Mouse (Mus musculus): ENCODE data around the gene 1810024B03Rik.

- no peak for TF ChIP-seq CTCF (IDR thresholded peaks at IDR 0.05; ENCODE audit: low read depth, low read length)
- TF ChIP-seq GATA1 (IDR thresholded peaks at IDR 0.05; ENCODE audit: borderline replicate concordance, low read length): no peak
- no peak for TF ChIP-seq TAL1 (conservative IDR thresholded peaks at IDR 0.05; ENCODE audit: low read depth, low read length)
- TF ChIP-seq POLR2AphosphoS5 (IDR thresholded peaks at IDR 0.05; ENCODE audit: insufficient replicate concordance, low read depth, low read length): no peak
Measured at GRCm38 (mm10) chr2:127251457-127251856, 43.4 kb upstream of the 1810024B03Rik start.
